9 mouse cellular contexts compared by ENCODE assay signal in the genomic region with DNA sequence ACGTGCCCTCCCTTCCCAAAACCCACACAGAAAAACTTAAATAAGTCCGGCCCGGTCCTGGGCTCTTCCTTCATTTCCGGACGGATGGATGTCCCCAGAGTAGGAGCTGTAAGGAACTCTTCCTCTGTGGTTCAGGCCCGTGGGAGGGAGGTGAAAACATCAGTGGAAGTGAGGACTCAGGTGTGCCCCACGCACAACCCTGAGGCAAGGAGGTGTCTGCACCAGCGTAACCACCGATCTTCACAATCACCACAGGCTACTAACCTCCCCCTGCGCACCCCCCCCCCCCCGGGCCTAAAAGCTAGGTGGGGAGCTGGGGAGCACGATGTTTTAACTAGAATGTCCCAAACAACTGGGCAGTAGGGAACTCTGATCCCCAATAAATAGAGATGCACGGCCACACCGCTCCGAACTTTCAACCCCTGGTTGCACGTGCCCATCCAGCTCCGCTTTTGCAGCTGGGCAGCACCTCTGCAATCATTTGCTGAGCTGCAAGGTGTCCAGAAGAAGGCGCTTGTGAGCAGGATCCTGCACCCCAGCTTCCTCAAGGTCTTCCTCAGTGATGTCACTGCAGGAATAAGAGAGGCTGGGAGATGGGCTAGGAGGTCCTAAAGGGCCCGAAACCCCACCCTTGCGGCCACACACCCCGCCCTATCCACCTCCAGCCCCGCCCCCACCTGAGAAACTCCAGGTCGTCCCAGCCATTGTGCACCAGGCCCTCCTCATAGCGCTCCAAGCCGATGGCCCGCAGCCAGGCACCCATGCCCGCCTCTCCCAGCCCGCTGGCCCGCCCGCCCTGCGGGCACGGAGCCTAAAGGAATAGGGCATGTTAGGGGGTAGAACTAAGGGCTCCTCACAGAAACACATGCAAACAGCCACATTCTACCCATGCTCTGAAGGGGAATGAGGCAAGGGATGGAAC. TPM values are rescaled to one million over a fixed set of nuclear protein-coding genes. Genes with fewer than 3 reads are reported as not detected.
DNase-seq lines count a peak whose midpoint lies in the region; ATAC-seq and TF ChIP-seq lines count a peak whose summit lies in the region.
"Had no signal": no experiment of that assay in that cellular context is flagged by ENCODE, and none has a peak within 500 bp of the region (broad histone marks: within the 10 kb centered on the region; RNA-seq: fewer than 3 reads in every experiment).

No protein-coding gene starts in this region.

- H3K4me2 ChIP-seq in hindbrain, postnatal 0 days (ENCODE audit: low read depth, low read length): no peak overlapping the region

- 34% methylated on average over 32 of the region's 32 CpGs for WGBS in hindbrain, postnatal 0 days
- WGBS in lung, adult 2 months: 56% methylated on average over 32 of the region's 32 CpGs

- TF ChIP-seq CTCF in brain, embryonic 14.5 days (IDR thresholded peaks at IDR 0.05; ENCODE audit: borderline replicate concordance, extremely low read depth, insufficient read depth, insufficient read length): peak; percentile 50; the same call in 1 of the 2 replicates
- TF ChIP-seq CTCF in hindbrain, postnatal 0 days (IDR thresholded peaks at IDR 0.05; ENCODE audit: low read depth): peak; percentile 55
- peak; percentile 50; the same call in 1 of the 2 replicates for TF ChIP-seq CTCF in lung, adult 2 months (IDR thresholded peaks at IDR 0.05; ENCODE audit: insufficient read depth, low read length)

- TF ChIP-seq POLR2A in brain, embryonic 14.5 days (IDR thresholded peaks at IDR 0.05; ENCODE audit: borderline replicate concordance, extremely low read depth, insufficient read depth, insufficient read length, poor library complexity, severe bottlenecking): no peak
- TF ChIP-seq POLR2A in lung, adult 2 months (IDR thresholded peaks at IDR 0.05; ENCODE audit: borderline replicate concordance, extremely low read depth, low read depth, low read length): no peak

- peak; percentile 72 to 86 for DNase-seq in adrenal gland, adult (ENCODE audit: inconsistent age in 2 of 2, low spot score in 1 of 2)
- no peak for DNase-seq in adrenal gland, postnatal 4 days (ENCODE audit: low spot score in 2 of 2)
- DNase-seq in brain, embryonic 14.5 days (ENCODE audit: low read depth): peak; percentile 53
- no peak for DNase-seq in hindbrain, postnatal 0 days (ENCODE audit: low spot score)
- peak; percentile 40 for DNase-seq in lung, adult 2 months
- peak; percentile 19 for DNase-seq in splenic B cell, adult 2 months (ENCODE audit: low read depth, low spot score)
- DNase-seq in layer of hippocampus, postnatal 25 days (ENCODE audit: extremely low spot score in 1 of 2, low spot score in 1 of 2): no peak
- DNase-seq in gastrocnemius, postnatal 10 days: no peak

- H3K27me3 ChIP-seq in hindbrain, postnatal 0 days (ENCODE audit: insufficient read depth, low read length): peaks cover 43% of the 10 kb centered on the region
- no peaks in the 10 kb centered on the region; the same call in none of the 2 replicates for H3K27me3 ChIP-seq in splenic B cell, adult 2 months (ENCODE audit: control insufficient read depth, insufficient read depth, low read length, poor library complexity, severe bottlenecking)

- peaks cover 4% of the 10 kb centered on the region; the same call in 1 of the 2 replicates for H3K36me3 ChIP-seq in hindbrain, postnatal 0 days (ENCODE audit: insufficient read depth, low read length)
- H3K36me3 ChIP-seq in splenic B cell, adult 2 months (ENCODE audit: control insufficient read depth, insufficient read depth, low read length, poor library complexity, severe bottlenecking): 0 out of 2 replicates have a peak, but pooled peaks cover 2% of the 10 kb centered on the region

- no peak overlapping the region for H3K27ac ChIP-seq in hindbrain, postnatal 0 days
- H3K27ac ChIP-seq: embryonic facial prominence, embryonic 12.5 days had no signal

- H3K9ac ChIP-seq in hindbrain, postnatal 0 days (replicated peaks; ENCODE audit: low read length): no peak overlapping the region

- H3K9me3 ChIP-seq in hindbrain, postnatal 0 days (ENCODE audit: low read length): no peaks in the 10 kb centered on the region
- H3K9me3 ChIP-seq: embryonic facial prominence, embryonic 12.5 days had no signal

- ATAC-seq in hindbrain, postnatal 0 days: peak; percentile 24; the same call in 1 of the 2 replicates

- H3K4me1 ChIP-seq in hindbrain, postnatal 0 days (ENCODE audit: insufficient read depth, low read length): peaks cover 8% of the 10 kb centered on the region
- H3K4me1 ChIP-seq in lung, adult 2 months (ENCODE audit: control insufficient read depth, insufficient read depth, low read length): peaks cover 4% of the 10 kb centered on the region; the same call in 1 of the 2 replicates

- no peak overlapping the region for H3K4me3 ChIP-seq in hindbrain, postnatal 0 days (ENCODE audit: low read length)
- H3K4me3 ChIP-seq in lung, adult 2 months (replicated peaks; ENCODE audit: extremely low read depth, low read depth, low read length): no peak overlapping the region

RNA-seq across cellular contexts. Expression of a gene that starts 5.0 kb away (rescaled TPM):
- total RNA-seq in adrenal gland, postnatal 4 days (2021): 10 to 100 TPM; 56.2 to 66.9 TPM
- 0.87 and 3.1 TPM in 2 replicates for polyA plus RNA-seq in brain, embryonic 14.5 days (2012; rRNA removed)
- total RNA-seq in hindbrain, postnatal 0 days (2014; rRNA removed): 3.7 and 4.5 TPM in 2 replicates
- 2.0 and 2.1 TPM in 2 replicates for polyA plus RNA-seq in hindbrain, postnatal 0 days (2015; fragmentation: Nextera tagmentation; extraction: Ambion mirVana)
- polyA plus RNA-seq in lung, adult 2 months (2012; rRNA removed): not detected in 2 replicates
- not detected for total RNA-seq in layer of hippocampus, postnatal 25 days (2021)
- under 1 TPM in 1 of 2 experiments, not detected in 1; 0.14 TPM for total RNA-seq in gastrocnemius, postnatal 10 days (2021)

RNA-seq across cellular contexts. Expression of a gene that starts 14.9 kb away (rescaled TPM):
- 100 to 1,000 TPM in 1 of 2 experiments, 10 to 100 TPM in 1; 89.5 to 100 TPM for total RNA-seq in adrenal gland, postnatal 4 days (2021)
- polyA plus RNA-seq in brain, embryonic 14.5 days (2012; rRNA removed): 29.9 and 36.2 TPM in 2 replicates
- 28.2 and 30.0 TPM in 2 replicates for total RNA-seq in hindbrain, postnatal 0 days (2014; rRNA removed)
- polyA plus RNA-seq in hindbrain, postnatal 0 days (2015; fragmentation: Nextera tagmentation; extraction: Ambion mirVana): 10.3 and 14.3 TPM in 2 replicates
- 84.3 TPM in 2 replicates for polyA plus RNA-seq in lung, adult 2 months (2012; rRNA removed)
- 10 to 100 TPM; 31.6 to 44.8 TPM for total RNA-seq in layer of hippocampus, postnatal 25 days (2021)
- total RNA-seq in gastrocnemius, postnatal 10 days (2021): 10 to 100 TPM; 76.2 to 89.2 TPM

RNA-seq across cellular contexts. Expression of a gene that starts 33.9 kb away (rescaled TPM):
- total RNA-seq in adrenal gland, postnatal 4 days (2021): 1 to 10 TPM; 2.8 to 3.0 TPM
- polyA plus RNA-seq in brain, embryonic 14.5 days (2012; rRNA removed): 4.3 and 4.5 TPM in 2 replicates
- total RNA-seq in hindbrain, postnatal 0 days (2014; rRNA removed): 1.8 and 7.1 TPM in 2 replicates
- 2.2 and 2.3 TPM in 2 replicates for polyA plus RNA-seq in hindbrain, postnatal 0 days (2015; fragmentation: Nextera tagmentation; extraction: Ambion mirVana)
- polyA plus RNA-seq in lung, adult 2 months (2012; rRNA removed): 11.8 and 12.6 TPM in 2 replicates
- total RNA-seq in layer of hippocampus, postnatal 25 days (2021): under 1 TPM in 1 of 2 experiments, not detected in 1; 0.71 TPM
- 1 to 10 TPM; 4.2 to 6.0 TPM for total RNA-seq in gastrocnemius, postnatal 10 days (2021)
- polyA plus RNA-seq: embryonic facial prominence, embryonic 12.5 days had no signal

RNA-seq across cellular contexts. Expression of a gene that starts 40.4 kb away (rescaled TPM):
- total RNA-seq in adrenal gland, postnatal 4 days (2021): 10 to 100 TPM; 34.3 to 35.5 TPM
- 88.7 and 115 TPM in 2 replicates for polyA plus RNA-seq in brain, embryonic 14.5 days (2012; rRNA removed)
- total RNA-seq in hindbrain, postnatal 0 days (2014; rRNA removed): 49.3 and 59.8 TPM in 2 replicates
- 65.1 and 67.3 TPM in 2 replicates for polyA plus RNA-seq in hindbrain, postnatal 0 days (2015; fragmentation: Nextera tagmentation; extraction: Ambion mirVana)
- polyA plus RNA-seq in lung, adult 2 months (2012; rRNA removed): 21.1 and 36.2 TPM in 2 replicates
- 10 to 100 TPM; 28.4 to 35.1 TPM for total RNA-seq in layer of hippocampus, postnatal 25 days (2021)
- total RNA-seq in gastrocnemius, postnatal 10 days (2021): 10 to 100 TPM; 23.1 to 23.8 TPM

RNA-seq across cellular contexts. Expression of a gene that starts 47.5 kb away (rescaled TPM):
- 10 to 100 TPM in 1 of 2 experiments, 1 to 10 TPM in 1; 1.9 to 29.1 TPM for total RNA-seq in adrenal gland, postnatal 4 days (2021)
- polyA plus RNA-seq in brain, embryonic 14.5 days (2012; rRNA removed): 16.3 and 25.3 TPM in 2 replicates
- total RNA-seq in hindbrain, postnatal 0 days (2014; rRNA removed): 19.3 and 28.8 TPM in 2 replicates
- 78.5 and 93.8 TPM in 2 replicates for polyA plus RNA-seq in hindbrain, postnatal 0 days (2015; fragmentation: Nextera tagmentation; extraction: Ambion mirVana)
- polyA plus RNA-seq in lung, adult 2 months (2012; rRNA removed): 0.67 and 1.2 TPM in 2 replicates
- total RNA-seq in layer of hippocampus, postnatal 25 days (2021): 1 to 10 TPM; 1.9 to 2.1 TPM
- 1 to 10 TPM; 1.7 to 2.4 TPM for total RNA-seq in gastrocnemius, postnatal 10 days (2021)

Comparison
In these comparisons a context has a peak if more than half of its experiments do, and no peak if none do; other contexts are left out.
1. DNase-seq: peak in adrenal gland, adult (2 of 2), brain, embryonic 14.5 days (single experiment), lung, adult 2 months (single experiment) and splenic B cell, adult 2 months (single experiment); none in adrenal gland, postnatal 4 days (0 of 2), hindbrain, postnatal 0 days (single experiment), layer of hippocampus, postnatal 25 days (0 of 2) and gastrocnemius, postnatal 10 days (single experiment).
2. RNA of a gene that starts 5.0 kb away (total RNA-seq): 56.2 to 66.9 TPM in adrenal gland, postnatal 4 days; 3.7 to 4.5 TPM in hindbrain, postnatal 0 days, 0.14 TPM in gastrocnemius, postnatal 10 days and not detected in layer of hippocampus, postnatal 25 days; every median in the first group is over 10 times any median in the second.
3. Peak in every context shown above with its lines, with median percentiles within 50 percentile points of each other: CTCF ChIP-seq.